ENCODE assay signal across 9 mouse cellular contexts in genomic region chr7:80233799-80234198, GRCm38 (mm10). TPM values are rescaled to one million over a fixed set of nuclear protein-coding genes. Genes with fewer than 3 reads are reported as not detected.
DNase-seq lines count a peak whose midpoint lies in the region; ATAC-seq and TF ChIP-seq lines count a peak whose summit lies in the region.
"Had no signal": no experiment of that assay in that cellular context is flagged by ENCODE, and none has a peak within 500 bp of the region (broad histone marks: within the 10 kb centered on the region; RNA-seq: fewer than 3 reads in every experiment).

No protein-coding gene starts in this region.

- WGBS in embryonic facial prominence, embryonic 11.5 days = 82% methylated on average over 9 of the region's 9 CpGs
- 69% methylated on average over 9 of the region's 9 CpGs for WGBS in intestine, embryonic 14.5 days

- H3K9me3 ChIP-seq in embryonic facial prominence, embryonic 11.5 days (replicated peaks; ENCODE audit: control insufficient read depth, low read length) = no peaks in the 10 kb centered on the region
- no peaks in the 10 kb centered on the region for H3K9me3 ChIP-seq in intestine, embryonic 14.5 days (ENCODE audit: control insufficient read depth, low read length)

- no peak for TF ChIP-seq CTCF in layer of hippocampus, adult 2 months (conservative IDR thresholded peaks at IDR 0.05)

- peak overlapping the region; percentile 38; the same call in 1 of the 2 replicates for H3K4me3 ChIP-seq in layer of hippocampus, adult 2 months
- no peak overlapping the region for H3K4me3 ChIP-seq in embryonic facial prominence, embryonic 11.5 days (ENCODE audit: low read depth, low read length)
- peak overlapping the region; percentile 8; the same call in 1 of the 2 replicates for H3K4me3 ChIP-seq in intestine, embryonic 14.5 days (ENCODE audit: low read depth, low read length)

- no peak overlapping the region for H3K27ac ChIP-seq in layer of hippocampus, adult 2 months
- no peak overlapping the region for H3K27ac ChIP-seq in embryonic facial prominence, embryonic 11.5 days (replicated peaks; ENCODE audit: low read depth, low read length)
- no peak overlapping the region for H3K27ac ChIP-seq in intestine, embryonic 14.5 days (ENCODE audit: low read depth)

- H3K36me3 ChIP-seq in embryonic facial prominence, embryonic 11.5 days (replicated peaks; ENCODE audit: control insufficient read depth, insufficient read depth, low read depth, low read length) = no peaks in the 10 kb centered on the region
- H3K36me3 ChIP-seq in intestine, embryonic 14.5 days (ENCODE audit: control insufficient read depth, insufficient read depth, low read length) = peaks cover 6% of the 10 kb centered on the region

- H3K27me3 ChIP-seq in embryonic facial prominence, embryonic 11.5 days (ENCODE audit: control insufficient read depth, insufficient read depth, low read length) = no peaks in the 10 kb centered on the region
- H3K27me3 ChIP-seq in intestine, embryonic 14.5 days (replicated peaks; ENCODE audit: control insufficient read depth, insufficient read depth, low read length) = no peaks in the 10 kb centered on the region

- no peaks in the 10 kb centered on the region for H3K4me1 ChIP-seq in embryonic facial prominence, embryonic 11.5 days (ENCODE audit: control insufficient read depth, insufficient read depth, low read length)
- H3K4me1 ChIP-seq in intestine, embryonic 14.5 days (replicated peaks; ENCODE audit: control insufficient read depth, insufficient read depth, low read length) = peaks cover 12% of the 10 kb centered on the region; the same call in 1 of the 2 replicates

- ATAC-seq in embryonic facial prominence, embryonic 11.5 days (replicated peaks; ENCODE audit: insufficient number of reproducible peaks, low FRiP score, low TSS enrichment, low read depth) = no peak
- no peak for ATAC-seq in intestine, embryonic 14.5 days (replicated peaks; ENCODE audit: low FRiP score, low TSS enrichment, low read depth)
- ATAC-seq: activated CD4-positive, CD25-positive, alpha-beta regulatory T cell, adult 4 months had no signal

- no peak for DNase-seq in layer of hippocampus, adult 2 months (ENCODE audit: low spot score in 2 of 2)
- DNase-seq in layer of hippocampus, adult 18-20 months (ENCODE audit: low spot score in 2 of 2) = no peak
- no peak for DNase-seq in embryonic facial prominence, embryonic 11.5 days (ENCODE audit: low spot score)
- DNase-seq in intestine, embryonic 14.5 days (ENCODE audit: low spot score) = no peak
- peak; percentile 42 for DNase-seq in naive thymus-derived CD4-positive, alpha-beta T cell, adult 2 months (ENCODE audit: low read depth)
- no peak for DNase-seq in kidney, postnatal 36 days
- DNase-seq in left cerebral cortex, adult 9 months (ENCODE audit: low spot score in 2 of 2) = no peak
- no peak for DNase-seq in right cerebral cortex, adult 2 months (ENCODE audit: low spot score in 2 of 2)

- H3K9ac ChIP-seq in embryonic facial prominence, embryonic 11.5 days (replicated peaks; ENCODE audit: low read length) = no peak overlapping the region
- 0 out of 2 replicates have a peak overlapping the region, but pooled peaks have one; percentile 10 for H3K9ac ChIP-seq in intestine, embryonic 14.5 days (ENCODE audit: low read length)

- peak overlapping the region; percentile 24; the same call in 1 of the 2 replicates for H3K4me2 ChIP-seq in embryonic facial prominence, embryonic 11.5 days (ENCODE audit: low read depth, low read length)
- H3K4me2 ChIP-seq in intestine, embryonic 14.5 days (ENCODE audit: low read length) = peak overlapping the region; percentile 85

RNA-seq across cellular contexts. Expression of gene Gdpgp1, which starts 1.1 kb away (rescaled TPM):
- 1 to 10 TPM; 6.1 to 6.8 TPM for total RNA-seq in layer of hippocampus, adult 2 months (2021)
- total RNA-seq in layer of hippocampus, adult 18-20 months (2021) = 1 to 10 TPM; 6.0 to 6.1 TPM
- 2.2 and 3.9 TPM in 2 replicates for polyA plus RNA-seq in embryonic facial prominence, embryonic 11.5 days (2014; fragmentation: Nextera tagmentation; extraction: Ambion mirVana)
- polyA plus RNA-seq in intestine, embryonic 14.5 days (2014; fragmentation: Nextera tagmentation; extraction: Ambion mirVana) = 4.4 and 4.5 TPM in 2 replicates

RNA-seq across cellular contexts. Expression of gene Cib1, which starts 1.2 kb away (rescaled TPM):
- 10 to 100 TPM; 23.6 to 25.0 TPM for total RNA-seq in layer of hippocampus, adult 2 months (2021)
- 10 to 100 TPM; 22.3 to 25.3 TPM for total RNA-seq in layer of hippocampus, adult 18-20 months (2021)
- 53.7 and 59.5 TPM in 2 replicates for polyA plus RNA-seq in embryonic facial prominence, embryonic 11.5 days (2014; fragmentation: Nextera tagmentation; extraction: Ambion mirVana)
- 129 and 156 TPM in 2 replicates for polyA plus RNA-seq in intestine, embryonic 14.5 days (2014; fragmentation: Nextera tagmentation; extraction: Ambion mirVana)

RNA-seq across cellular contexts. Expression of gene Ttll13, which starts 12.4 kb away (rescaled TPM):
- total RNA-seq in layer of hippocampus, adult 2 months (2021) = 1 to 10 TPM; 1.4 to 3.3 TPM
- 1 to 10 TPM; 1.9 to 2.8 TPM for total RNA-seq in layer of hippocampus, adult 18-20 months (2021)
- polyA plus RNA-seq in embryonic facial prominence, embryonic 11.5 days (2014; fragmentation: Nextera tagmentation; extraction: Ambion mirVana) = 0.13 and 0.35 TPM in 2 replicates
- polyA plus RNA-seq in intestine, embryonic 14.5 days (2014; fragmentation: Nextera tagmentation; extraction: Ambion mirVana) = 0.56 and 0.66 TPM in 2 replicates

RNA-seq across cellular contexts. Expression of gene Ngrn, which starts 27.2 kb away (rescaled TPM):
- total RNA-seq in layer of hippocampus, adult 2 months (2021) = 10 to 100 TPM; 38.5 to 42.2 TPM
- total RNA-seq in layer of hippocampus, adult 18-20 months (2021) = 10 to 100 TPM; 44.3 to 44.6 TPM
- 50.2 and 53.4 TPM in 2 replicates for polyA plus RNA-seq in embryonic facial prominence, embryonic 11.5 days (2014; fragmentation: Nextera tagmentation; extraction: Ambion mirVana)
- 51.1 and 51.4 TPM in 2 replicates for polyA plus RNA-seq in intestine, embryonic 14.5 days (2014; fragmentation: Nextera tagmentation; extraction: Ambion mirVana)

RNA-seq across cellular contexts. Expression of gene Vps33b, which starts 35.6 kb away (rescaled TPM):
- total RNA-seq in layer of hippocampus, adult 2 months (2021) = 10 to 100 TPM; 22.9 to 24.7 TPM
- total RNA-seq in layer of hippocampus, adult 18-20 months (2021) = 10 to 100 TPM; 18.3 to 19.7 TPM
- polyA plus RNA-seq in embryonic facial prominence, embryonic 11.5 days (2014; fragmentation: Nextera tagmentation; extraction: Ambion mirVana) = 7.7 and 10.1 TPM in 2 replicates
- 11.4 and 16.6 TPM in 2 replicates for polyA plus RNA-seq in intestine, embryonic 14.5 days (2014; fragmentation: Nextera tagmentation; extraction: Ambion mirVana)
